Mouse (Mus musculus): ENCODE data around the gene Dqx1.

Dqx1 gene

DNA sequence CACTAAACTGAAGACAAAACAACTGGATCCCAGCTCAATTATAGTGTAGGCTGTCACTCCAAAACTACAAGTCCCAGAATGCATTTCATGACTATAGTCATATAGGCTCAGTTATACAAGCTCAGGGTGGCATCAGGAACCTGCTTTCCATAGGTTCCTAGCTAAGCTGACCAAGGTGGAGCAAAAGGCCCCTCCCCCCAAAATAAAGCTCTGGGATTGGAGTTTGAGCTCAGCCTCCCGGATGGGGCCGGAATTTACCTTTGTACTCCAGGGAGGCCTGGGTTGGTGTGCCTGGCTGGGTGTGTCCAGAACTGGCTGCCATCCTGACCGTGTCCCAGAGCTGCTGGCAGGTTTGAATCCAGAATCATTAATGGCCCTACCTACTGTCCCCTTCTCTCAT lies at the start of gene Dqx1:
TSS of gene Dqx1 (plus strand) at position 55 of the 400 bp plus-strand sequence.
- DNase-seq = no peak

DNA sequence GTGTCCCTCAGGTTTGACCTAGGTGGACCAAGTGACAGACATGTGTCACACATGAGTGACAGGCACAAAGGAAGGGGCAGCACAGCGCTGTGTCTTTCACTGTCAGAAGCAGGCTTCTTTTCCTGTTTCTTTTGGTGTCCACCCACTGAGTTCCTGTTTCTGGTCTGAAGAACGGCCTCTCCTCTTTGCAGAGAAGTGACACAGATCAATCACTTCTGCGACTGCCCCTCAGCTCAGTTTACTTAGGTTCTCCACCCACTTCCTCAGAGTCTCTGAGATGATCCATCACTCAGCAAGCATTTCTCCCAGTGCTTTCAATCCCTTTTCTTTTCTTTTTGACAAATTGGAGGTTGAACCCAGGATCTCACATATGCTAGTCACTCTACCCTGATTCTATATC lies 49.0 kb upstream of the Dqx1 start:
- no peak for DNase-seq

DNA sequence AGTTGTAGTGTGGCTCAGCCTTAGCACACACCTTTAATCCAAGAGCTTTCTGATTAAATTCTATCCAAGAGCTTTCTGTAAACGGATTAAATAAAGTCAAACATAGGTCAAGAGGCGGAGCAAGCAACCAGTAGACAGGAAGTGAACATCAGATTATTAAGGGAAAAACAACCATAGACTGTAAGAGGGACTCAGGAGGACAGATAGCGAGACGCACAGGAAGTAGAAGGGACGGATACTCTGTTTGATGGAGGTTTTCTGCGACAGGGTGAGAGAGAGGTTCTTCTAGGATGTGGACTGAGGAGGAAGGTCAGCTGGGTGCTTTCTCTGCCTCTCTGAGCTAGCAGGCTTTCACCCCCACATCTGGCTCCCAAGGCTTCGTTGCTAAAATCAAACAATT lies 47.6 kb upstream of the Dqx1 start:
- DNase-seq = no peak

DNA sequence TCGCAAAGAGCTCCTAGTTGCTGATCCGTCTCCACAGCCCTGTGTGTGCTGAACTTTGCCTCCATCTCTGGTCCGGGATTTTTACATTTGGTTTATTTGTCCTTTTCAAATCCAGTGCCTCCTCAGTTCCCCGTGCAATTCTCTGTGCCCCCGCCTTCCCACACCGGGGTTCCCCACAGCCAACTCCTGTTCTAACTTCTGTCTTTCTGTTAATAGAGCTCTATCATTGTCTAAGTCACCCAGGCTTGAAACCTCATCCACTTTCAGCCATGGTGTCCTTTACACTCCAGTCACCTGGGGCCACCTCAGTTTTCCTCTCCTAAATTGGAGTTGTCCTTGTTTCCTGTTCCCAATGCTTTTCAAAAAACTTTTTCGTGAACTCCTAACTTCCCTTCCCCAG lies 46.4 kb upstream of the Dqx1 start:
- DNase-seq = no peak

DNA sequence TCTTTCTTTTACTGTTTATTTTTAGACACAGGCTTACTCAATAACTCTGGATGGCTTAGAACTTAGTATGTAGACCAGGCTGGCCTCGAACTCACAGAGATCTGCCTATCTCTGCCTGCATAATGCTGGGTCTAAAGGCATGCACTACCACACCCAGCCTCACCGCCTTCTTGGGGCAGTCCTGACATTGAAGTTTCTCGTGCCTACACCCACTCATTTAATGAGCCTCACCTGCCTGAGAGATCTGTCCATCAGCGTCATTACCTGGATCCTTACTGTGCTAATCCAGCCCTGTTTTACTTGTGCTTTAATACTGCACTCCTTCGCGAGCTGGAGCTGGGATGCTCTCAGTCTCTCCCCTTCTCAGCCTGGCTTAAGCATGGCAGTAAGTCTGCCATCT lies 45.9 kb upstream of the Dqx1 start:
- no peak for DNase-seq

DNA sequence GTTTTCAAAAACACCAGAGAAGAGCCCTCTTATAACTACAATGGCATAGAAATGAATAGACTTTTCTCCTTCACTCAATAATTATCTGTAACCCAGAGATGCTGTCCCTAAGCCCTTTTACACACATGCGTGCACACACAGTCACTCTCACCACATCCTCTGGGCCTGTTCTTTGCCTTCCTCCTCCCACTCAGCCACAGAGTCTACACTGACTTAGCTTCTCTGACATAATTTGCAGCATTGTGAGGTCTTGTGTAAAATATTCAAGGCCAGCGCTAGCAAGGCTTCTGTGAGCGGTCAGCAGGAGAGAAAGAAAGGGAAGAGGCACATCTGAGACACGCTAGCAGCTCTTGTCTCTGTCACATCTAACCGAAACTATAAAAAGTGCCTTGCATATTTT lies 44.2 kb upstream of the Dqx1 start:
- no peak for DNase-seq

DNA sequence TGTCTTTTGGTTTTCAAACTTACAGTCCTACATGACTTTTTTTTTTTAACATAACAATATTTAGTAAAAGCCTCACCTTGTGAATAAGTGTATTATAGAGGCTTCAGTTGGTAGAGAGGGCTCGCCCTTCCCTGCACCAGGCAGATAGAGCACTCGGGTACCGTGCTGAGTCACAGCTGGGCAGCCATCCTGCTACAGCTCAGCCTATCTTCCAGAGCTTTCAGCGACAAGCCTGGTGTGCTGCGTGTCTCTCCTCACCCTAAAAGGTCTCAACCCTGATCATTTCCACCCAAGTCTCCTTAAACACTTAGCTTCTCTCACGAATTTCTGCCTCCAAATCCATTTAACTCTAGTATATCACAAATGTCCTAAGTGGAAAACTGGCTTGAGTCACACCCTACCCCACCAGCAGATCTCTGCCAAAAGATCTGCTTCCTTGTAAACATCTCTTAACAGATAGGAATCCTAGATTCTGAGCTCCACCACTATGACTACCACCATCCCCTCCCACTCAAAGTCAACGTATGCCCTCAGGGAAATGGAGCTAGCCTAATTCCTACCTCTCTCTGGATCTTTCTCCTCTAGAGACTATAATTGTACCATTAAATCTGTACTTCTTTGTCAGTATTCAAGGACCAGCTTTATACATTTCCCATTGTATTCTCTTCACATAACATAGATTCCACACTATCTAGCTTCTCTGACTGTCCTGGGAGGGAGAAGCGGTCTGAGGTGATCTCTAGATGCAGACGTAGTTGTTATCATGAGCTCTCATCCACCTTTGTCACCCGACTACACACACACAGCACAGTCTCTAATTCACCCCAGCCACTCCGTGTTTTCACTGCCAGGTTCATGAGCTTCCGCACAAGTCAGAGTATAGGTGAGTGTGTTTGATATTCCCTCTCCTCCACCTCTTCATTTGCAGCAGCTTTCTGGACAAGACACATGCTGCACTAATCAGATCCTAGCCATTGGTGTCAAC lies 42.9 kb upstream of the Dqx1 start:
- DNase-seq = no peak

DNA sequence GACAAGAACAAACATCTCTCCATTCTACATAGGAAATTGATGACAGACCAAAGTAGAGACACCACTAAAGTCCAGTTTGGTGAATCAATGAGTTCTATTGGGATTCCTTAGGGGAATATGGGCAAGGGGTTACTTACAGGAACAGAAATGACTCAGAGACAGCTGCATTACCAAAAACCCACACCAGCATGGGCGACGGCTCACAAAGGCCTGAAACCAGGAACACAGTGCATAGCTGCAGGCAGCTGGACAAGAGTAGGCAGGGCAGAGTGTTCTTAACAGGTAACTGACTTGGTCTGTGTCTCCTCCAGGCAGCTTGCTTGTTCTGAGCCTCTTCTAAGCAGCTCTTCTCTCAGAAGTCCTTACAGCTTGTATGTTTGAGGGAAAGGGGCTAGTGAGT lies 41.9 kb upstream of the Dqx1 start:
- DNase-seq = no peak

DNA sequence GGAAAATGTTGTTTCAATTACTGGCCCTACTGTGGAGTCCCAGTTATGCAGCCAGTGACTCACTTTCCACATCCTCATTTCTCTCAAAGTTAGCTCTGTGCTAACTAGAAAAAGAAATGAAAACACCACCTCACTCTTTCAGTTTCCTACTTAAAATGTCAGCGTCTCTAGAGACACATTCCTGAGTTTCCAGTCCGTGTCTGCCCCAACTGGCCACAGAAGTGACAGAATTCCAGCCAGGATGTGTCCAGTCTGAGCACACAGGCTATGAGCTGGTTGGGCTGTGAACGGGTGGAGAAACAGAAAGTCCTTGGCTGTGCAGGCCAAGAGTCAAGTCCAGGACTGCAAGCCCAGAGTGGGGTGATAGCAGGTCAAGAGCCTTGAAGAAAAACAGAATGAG lies 40.5 kb upstream of the Dqx1 start:
- DNase-seq = no peak

DNA sequence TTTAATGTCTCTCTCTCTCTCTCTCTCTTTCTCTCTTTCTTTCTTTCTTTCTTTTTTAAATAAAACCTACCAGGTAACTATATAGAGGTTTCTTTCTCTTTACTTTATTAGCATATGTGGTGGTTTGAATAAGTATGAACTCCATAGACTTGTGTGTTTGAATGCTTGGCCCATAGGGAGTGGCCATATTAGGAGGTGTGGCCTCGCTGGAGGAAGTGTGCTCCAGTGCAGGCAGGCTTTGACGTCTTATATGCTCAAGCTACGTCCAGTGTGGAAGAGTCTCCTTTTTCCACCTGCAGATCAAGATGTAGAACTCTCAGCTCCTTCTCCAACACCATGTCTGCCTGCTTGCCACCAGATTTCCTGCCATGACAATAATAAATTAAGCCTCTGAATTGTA lies 38.6 kb upstream of the Dqx1 start:
- DNase-seq = no peak

DNA sequence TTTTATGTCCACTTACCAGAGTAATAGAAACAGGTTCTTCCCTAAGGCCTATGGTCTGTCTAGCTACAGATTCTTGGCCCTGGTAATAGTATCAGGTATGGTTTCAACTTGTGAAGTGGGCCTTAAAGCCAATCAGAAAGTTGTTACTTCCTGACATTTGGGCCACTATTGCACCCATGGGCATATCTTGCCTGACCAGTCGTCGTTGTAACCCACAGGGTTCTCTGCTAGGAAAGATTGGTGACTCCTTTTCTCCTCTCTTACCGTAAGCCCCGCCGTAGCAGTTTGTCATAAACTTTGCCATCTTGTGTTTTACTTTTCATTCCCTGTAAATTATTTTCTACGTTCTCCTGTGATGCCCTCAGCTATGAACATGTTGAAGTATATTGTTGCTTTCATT lies 37.5 kb upstream of the Dqx1 start:
- no peak for DNase-seq

DNA sequence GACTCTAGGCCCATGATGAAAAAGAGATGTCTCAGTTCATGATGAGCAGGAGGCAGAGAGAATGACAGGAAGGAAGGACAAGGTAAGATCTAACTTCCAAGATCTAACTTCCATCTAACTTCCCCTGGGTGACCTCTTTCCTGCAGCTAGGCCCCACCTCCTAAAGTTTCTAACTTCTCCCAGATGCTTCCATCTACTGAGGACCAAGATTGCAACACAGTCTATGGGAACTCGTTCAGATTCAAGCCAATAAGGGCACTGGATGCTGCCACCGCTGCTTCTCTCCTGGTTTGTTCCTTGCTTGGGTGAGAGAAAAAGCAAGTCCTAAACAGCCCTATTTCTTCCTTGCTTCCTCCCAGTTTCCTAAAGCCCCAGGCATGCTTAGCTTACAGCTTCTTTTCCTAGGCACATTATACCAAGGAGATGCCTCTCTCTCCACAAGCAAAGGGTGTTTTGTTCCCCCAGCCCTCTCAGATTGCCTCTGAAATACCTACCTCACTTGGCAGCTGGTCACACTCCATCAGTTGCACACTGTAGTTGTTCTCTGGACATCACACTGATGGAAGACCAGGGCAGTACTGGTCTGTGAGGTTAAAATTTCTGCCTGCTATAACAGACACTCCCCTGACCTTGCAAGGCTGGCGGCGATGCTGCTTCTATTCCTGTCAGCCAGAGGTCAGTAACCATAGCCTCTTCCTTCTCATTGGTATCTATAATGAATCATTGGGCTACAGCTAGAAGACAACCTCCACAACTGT lies 36.6 kb upstream of the Dqx1 start:
- DNase-seq = no peak

DNA sequence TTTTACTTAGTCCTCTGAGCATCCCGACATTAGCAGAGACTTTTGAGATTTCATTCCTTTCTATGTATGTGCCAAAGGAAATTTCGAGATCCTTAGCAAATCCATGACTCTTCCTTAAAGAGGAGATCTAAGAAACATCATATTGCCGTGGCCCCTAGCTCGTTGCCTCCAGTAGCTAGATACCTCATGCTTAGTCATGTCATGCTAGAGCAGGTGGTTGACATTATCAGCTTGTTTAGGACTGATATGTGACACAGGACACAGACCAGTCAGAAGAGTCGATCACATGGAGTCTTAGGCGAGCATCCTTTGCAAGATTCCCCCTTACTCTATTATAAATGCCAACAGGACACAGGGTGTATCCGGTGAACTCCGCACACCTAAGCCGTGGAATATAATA lies 34.6 kb upstream of the Dqx1 start:
- DNase-seq = no peak

DNA sequence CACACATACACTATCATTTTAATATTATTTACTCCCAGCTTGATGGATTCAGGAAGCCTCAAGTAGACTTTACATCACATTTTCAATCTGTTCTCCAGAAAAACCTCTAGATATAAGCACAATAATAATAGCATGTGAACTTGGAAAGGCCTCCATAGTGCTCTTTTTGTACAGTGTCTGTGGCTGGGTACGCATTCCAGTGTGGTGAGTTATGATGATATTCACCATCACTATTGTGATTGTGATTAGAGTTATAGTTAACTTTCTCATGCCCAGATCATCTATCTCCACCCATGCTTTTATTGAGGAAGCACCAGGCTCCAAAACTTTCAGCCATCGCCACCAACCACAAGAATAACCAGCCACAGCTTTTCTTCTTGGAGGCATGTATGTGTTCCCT lies 33.9 kb upstream of the Dqx1 start:
- DNase-seq = no peak

DNA sequence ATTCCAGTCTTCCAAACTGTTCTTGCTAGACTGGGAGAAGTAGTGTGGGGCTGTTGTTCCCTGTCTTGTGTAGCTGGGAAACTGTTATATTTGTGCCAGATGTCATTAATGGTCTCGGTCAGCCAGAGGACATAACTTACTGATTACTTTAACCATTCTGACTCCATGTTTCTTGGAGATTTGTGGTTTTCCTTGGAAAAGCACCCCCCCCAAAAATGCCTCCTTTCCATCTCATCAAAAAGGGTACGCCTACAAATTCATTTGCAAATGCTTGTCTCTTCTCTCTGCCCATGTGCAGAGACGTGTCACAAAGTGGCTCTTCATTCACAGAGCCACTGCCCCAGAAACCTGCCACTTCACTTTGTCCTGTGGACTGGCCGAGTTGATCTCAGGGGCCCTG lies 33.2 kb upstream of the Dqx1 start:
- no peak for DNase-seq

DNA sequence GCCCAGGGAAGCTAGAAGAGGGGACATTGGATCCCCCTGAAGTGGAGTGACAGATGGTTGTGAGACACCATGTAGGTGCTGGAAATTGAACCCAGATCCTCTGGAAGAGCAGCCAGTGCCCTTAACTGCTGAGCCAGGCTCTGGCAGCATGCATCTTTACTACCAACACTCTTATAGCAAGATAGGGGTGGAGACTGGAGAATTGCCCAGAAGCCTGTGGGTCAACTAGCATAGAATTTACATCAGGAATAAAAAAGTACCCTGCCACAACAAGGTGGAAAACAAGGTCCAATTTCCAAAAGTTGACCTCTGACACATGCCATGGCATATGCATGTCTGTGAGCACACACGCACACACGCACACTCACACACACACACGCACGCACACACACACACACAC lies 32.4 kb upstream of the Dqx1 start:
- DNase-seq = no peak

DNA sequence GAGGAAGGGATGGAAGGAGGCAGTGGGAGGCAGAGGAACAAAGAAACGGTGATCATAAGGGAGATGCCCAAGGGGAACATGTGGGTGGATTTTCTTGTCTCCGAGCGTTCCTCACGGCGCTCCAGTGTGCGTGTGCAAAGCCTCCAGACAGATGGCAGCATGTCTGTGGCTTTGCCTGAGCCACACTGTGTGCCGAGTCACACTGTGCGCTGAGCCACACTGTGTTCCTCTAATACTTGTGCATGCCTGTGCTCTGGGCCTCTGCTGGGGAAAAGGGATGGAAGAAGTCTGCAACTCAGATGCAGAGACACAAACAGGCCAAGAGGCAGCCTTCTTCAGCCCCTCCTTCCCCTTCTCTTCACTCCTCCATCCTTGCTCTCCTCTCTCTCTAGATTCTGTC lies 30.4 kb upstream of the Dqx1 start:
- no peak for DNase-seq

DNA sequence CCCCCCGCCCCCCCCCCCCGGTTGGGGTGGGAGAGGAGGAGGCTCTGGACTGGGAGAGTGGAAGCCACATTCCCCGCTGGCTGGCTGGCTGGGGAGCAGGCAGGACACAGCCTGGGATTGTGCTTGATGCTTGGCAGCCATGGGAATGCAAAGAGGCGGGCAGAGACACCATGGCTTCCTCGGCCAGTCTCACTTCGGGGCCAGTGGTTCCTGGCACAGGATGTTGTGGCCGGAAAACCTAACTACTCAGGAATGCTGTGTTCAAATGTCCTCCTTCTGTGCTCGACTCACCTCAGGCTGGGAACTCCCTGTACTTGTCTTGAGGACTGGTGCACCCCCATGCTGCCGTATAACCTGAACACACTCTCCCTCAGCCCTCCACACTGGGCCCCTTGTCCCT lies 29.9 kb upstream of the Dqx1 start:
- DNase-seq = no peak

DNA sequence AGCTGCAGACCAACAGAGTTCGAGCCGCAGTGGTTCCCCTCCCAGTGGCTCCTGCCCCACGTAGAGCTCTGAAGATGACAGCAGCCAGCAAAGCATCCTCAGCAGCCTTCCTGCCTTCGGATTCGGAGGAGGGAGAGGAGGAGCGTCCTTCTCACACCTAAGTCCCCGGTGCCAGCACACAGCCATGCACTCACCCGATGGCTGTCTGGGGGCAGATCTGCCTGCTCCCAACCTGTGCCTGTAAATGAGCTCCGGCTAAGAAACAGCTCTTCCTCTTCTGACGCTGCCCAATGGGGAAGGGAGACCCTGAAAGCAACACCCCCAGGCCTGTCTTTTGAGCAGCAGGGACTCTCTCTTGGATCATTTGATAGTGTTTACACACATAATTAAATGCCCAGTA lies 27.9 kb upstream of the Dqx1 start:
- DNase-seq = no peak

DNA sequence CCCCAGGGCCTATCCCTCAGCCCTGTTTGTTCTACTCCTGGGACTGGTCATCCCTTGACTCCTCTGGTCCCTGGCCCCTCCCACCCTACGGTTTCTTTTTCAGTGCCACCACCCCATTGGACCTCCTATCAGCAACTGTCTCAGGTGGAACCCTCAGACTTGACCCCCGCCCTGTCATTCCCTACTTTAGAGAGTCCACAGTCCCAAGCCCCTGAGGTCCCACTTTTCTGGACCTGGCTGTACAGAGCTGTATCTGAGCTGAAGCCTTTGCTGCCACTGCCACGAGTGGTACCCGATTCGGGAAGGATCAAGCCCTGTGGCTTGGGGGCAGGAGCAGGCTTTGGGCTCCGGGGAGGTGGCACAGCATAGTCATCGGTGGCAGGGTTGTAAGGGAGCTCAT lies 26.5 kb upstream of the Dqx1 start:
- no peak for DNase-seq

DNA sequence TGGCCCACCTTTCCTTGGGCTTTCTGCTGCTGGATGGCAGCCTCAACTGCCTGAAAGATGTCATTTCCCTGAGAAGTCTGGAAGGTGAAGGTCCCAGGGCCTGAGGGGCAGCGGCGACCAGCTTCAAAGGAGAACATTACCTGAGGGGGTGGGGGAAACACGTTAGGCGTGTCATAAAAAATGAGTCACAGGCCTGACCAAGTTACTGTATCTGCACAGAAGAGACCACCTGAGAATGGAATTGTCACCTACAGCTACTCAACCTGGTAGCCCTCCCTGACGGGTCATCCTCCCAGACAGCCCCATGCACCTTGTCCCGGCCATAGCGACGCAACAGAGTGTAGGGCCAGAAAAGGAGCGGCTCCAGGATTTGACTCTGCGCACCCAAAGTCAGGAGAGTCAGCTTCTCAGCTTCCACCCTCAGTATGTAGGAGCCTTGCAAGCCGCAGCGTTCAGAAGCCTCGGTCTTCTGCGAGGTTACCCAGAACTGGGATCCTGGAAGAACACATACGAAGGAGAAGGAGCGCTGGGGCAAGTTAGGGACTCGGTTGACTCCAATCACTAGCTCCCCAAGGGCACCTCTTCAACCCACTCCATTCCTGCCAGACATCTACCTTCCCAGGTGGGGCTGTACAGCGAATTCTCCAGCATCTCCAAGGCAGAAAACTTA lies 25.6 kb upstream of the Dqx1 start:
- no peak for DNase-seq

DNA sequence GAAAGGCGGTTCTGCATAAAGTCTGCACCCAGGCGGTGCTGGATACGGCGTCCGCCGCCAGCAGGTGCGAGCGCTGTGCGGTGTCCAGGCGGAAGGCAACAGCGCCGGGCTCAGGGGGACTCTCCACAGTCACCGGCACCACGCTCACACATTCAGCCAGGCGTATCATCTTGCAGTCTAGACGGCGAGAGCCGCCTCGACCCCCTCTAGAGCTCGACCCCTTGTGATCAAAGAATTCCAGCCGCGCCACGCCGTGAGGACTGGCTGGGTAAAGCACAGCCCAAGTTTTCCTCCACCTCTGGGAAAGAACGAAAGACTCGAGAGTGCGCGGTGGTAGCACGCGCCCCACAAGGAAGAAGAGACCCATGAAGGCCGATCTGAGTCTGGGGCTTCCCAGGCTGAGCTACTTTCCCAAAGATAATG lies 24.9 kb upstream of the Dqx1 start:
- peak; percentile 78 for DNase-seq

Measured in embryo, embryonic 11 days (tissue).